Mouse (Mus musculus) layer of hippocampus, postnatal 10 days (tissue): ENCODE results near the gene Gck. TPM values are rescaled to one million over a fixed set of nuclear protein-coding genes. Genes with fewer than 3 reads are reported as not detected.

ENCODE experiments used
- DNase-seq, 2 experiments: peaks; one replicate each; pipeline ENCODE4 v3.0.0; 2021; ENCODE audit warnings: low spot score in 2 of 2
- total RNA-seq, 2 experiments: library from RNA; stranded (reverse); gene quantifications; 2 replicates each; pipeline ENCODE4 v1.2.3; 2021

Gene Gck
- total RNA-seq, 2 experiments from 2014 or later = 3.5 to 3.9 TPM

DNA sequence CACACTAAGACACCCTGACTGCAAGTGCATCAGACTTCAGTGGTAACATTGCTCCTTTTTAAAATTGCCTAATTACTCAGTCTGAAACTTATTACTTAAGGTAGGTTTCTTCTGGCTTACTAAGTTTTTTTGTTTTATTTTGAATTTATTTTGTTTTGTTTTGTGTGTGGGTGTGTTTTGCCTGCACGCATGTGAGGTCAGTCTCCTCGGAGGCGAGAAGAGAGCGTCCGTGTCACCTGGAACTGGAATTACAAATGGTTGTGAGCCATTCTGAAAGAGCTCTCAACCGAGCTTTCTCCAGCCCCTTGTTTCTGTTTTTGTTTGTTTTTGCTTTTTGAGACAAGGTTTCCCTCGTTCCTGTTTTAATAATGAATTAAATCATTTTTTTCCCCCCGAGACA lies 71.2 kb downstream of the Gck start:
- DNase-seq = no peak

DNA sequence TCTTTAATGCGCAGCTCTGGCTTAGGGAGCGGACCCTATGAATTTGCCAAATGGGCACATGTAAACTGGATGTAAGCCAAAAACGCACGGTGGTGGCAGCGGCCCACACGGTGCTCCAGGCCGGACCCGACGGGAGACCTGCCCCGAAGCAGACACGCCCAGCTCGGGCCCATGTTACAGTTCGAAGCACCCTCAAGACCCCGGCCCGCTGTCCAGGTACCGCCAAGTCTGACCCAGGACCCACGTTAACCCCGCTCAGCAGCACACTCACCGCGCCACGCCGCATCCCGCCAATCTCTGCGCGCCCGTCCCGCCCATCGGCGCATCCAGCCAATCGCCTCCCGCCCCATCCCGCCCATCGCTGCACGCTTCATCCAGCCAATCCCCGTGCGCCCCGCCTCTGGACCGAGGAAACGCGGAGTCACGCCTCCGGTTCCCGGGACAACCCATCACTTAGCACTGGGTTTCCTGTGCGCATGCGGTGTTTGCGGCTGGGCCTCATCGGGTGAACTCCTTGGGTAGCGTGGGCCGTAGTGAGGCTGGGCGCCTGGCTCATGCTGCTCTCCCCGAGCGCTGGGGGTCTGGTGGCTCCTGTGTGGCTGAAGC lies 71.9 kb downstream of the Gck start, which contains the start of gene Pold2:
Gene Pold2 (minus strand): TSS at position 372 of the 606 bp plus-strand sequence.
- DNase-seq = peak; percentile 95 to 97

DNA sequence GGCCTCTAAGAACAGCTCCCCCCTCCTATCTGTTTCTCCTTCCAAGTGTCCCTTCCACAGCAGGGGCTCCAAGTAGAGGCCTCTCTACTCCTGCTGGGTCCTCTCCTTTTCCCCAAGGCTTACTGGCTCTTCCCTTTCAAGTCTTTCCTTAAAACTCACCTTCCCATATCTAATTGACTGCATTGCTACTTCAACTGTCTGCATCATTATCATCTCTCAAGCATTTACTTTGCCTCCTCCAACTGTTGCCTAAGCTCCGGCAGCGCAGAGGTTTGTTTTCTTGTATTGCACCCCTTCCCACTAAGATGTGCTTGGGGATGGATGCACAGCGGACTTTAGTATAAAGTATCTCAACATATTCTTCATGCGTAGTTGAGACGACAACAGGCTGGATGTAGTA lies 72.5 kb downstream of the Gck start:
- no peak for DNase-seq

DNA sequence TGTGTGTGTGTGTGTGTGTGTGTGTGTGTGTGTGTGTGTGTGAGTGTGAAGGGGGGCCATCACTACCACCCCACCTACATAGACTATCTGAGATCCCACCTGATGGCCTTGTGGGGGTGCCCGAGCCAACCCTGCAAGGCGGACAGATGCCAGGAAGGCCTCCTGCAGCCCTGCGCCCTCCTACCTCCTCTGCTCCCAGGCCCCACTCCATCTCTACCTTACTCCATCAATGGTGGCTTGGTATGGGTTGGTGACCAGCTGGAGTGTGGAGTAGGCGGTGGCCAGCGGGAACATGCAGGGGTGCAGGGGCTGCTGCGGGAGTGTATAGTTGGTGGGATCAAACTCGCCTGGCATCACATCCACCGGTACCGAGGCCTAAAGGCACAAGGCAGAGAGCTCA lies 76.7 kb downstream of the Gck start:
- DNase-seq = no peak

DNA sequence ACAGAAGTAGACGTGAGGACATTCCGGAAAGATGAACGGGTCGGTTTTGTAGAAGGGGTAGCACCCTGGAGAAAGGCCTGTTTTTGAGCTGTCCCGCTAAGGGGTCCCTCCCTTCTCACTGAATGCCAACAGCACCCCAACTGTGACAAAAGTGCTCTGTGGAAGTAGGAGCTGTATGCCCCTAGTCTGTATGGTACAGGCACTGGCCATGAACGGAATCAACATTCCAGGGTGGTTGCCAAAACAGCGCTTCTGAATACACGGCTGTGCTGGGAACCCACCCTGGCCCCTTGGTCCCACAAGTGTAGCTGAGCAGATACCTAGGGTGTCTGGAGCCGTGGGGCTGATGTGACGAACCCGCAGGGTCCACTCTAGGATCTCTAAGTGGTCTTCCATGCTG lies 77.2 kb downstream of the Gck start:
- DNase-seq = no peak

DNA sequence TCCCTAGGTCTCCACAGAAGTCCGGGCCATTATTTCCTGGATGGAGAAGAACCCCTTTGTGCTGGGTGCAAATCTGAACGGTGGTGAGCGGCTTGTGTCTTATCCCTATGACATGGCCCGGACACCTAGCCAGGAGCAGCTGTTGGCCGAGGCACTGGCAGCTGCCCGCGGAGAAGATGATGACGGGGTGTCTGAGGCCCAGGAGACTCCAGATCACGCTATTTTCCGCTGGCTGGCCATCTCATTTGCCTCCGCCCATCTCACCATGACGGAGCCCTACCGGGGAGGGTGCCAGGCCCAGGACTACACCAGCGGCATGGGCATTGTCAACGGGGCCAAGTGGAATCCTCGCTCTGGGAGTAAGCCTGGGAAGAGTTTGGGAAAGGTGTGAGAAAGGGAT lies 79.8 kb downstream of the Gck start:
- DNase-seq = no peak

DNA sequence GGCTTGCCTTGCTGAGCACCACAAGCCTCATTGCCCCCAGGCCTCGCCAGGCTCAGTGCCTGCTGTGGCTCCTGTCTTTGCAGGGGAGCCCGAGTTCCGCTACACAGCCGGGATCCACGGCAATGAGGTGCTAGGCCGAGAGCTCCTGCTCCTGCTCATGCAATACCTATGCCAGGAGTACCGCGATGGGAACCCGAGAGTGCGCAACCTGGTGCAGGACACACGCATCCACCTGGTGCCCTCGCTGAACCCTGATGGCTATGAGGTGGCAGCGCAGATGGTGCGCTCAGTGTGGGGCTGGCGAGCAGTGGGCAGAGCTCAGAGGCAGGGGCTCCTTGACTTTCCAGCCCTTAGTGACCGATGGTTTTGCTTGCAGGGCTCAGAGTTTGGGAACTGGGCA lies 80.5 kb downstream of the Gck start:
- DNase-seq = no peak

DNA sequence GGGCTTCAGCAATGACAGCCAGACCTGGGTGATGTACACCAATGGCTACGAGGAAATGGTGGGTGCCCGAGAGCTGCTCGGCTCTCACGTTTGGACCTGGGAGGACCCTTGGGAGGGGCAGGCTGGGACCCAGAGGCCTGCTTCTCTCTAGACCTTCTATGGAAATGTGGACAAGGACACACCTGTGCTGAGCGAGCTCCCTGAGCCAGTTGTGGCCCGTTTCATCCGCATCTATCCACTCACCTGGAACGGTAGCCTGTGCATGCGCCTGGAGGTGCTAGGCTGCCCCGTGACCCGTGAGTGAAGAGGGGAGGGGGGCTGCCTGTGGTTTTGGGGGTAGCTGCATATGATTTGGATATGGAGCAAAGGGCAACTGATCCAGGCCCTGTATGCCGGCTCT lies 81.6 kb downstream of the Gck start:
- no peak for DNase-seq

DNA sequence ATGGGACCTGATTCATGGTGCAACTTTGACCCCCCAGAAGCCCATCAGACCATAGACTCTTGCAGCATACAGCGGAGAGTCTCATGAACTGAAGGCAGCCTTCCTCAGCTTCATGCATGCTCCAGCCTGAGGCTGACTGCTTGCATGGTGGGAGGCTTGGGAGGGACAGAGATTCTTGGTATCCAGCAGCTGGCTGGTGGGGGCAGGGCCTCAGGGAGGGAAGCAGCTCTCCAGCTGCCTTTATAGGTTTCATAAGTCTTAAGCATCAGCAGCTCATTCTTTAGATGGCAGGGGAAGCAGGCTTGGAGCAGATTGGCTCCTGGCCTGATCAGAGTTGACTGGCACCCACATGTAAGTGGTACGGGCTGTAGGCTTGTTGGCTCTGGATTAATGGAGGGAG lies 82.7 kb downstream of the Gck start:
- no peak for DNase-seq

DNA sequence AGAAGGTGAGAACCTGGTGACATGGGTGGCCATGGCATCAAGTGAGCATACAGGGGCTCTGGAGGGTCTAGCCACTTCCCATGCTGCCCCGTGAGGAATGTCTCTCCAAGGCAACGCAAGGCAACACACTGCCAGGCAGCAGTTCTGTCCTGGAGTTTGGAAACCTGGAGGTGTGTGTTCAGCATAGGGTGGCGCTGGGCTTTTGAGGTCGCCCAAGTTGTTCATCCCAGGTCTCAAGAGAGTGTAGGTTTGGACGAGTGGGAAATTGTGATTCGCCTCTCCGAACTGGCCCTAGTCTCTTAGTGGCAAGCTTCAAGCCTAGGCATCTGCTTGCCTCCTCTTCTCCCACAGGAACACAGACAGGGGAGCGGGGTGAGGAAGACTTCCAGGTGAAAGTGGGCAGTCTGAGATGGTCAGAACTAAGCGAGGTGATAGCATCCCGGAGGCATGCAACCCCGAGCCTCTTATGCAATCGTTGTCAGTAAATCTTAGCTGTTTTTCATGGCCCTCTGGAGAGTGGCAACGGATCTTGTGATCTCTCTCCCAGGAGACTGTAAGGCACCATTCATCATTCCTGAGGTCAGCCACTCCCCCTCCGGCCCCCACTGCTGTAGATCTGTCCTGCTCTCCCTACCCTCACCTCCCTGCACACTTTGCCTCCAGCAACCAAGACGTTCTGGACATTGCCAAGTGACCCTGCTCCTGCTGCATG lies 87.3 kb downstream of the Gck start:
- no peak for DNase-seq

DNA sequence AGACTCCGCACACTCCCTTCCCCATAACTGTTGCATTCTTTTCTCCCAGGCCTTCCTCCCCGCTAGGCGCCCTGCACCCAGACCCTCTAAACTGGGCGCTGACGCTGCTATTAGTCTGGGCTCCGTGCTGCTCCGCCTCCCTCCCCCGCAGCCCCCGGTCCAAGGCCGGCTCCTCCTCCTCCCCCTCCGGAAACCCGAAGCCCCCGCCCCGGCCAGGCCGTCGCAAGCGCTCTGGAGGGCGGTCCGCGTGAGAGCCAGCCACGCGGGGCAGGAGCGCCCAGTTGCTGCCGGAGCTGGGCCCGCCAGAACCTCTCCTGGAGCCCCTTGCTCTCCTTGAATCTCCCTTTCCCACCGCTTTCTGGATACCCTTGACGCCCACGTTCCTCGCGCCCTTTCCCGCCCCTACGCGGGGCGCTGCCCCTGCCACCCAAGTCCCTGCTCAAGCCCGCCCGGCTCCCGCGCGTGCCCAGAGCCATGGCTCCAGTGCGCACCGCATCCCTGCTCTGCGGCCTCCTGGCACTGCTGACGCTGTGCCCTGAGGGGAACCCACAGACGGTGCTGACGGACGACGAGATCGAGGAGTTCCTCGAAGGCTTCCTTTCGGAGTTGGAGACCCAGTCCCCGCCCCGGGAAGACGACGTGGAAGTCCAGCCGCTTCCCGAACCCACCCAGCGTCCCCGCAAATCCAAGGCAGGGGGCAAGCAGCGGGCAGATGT lies 88.0 kb downstream of the Gck start, which contains the start of gene Aebp1:
Gene Aebp1 (plus strand): TSS at position 270 of the 716 bp plus-strand sequence.
- peak; percentile 32 to 46 for DNase-seq

DNA sequence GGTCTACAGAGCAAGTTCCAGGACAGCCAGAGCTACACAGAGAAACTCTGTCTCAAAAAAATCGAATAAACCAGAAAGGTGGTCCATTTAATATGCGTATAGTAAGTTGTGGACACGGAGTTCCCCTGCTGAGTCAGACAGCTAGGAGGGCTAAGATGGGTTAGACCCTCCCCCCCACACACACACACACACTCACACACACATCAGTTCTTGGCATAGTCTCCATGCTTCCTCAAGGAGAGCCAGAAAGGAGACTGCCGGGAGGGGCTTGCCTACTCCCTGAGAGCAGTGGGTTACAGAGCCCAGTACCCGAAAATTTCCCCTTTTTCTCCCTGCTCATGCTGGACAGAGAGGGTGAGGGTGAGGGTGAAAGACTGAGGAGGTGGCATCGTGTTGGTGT lies 89.2 kb downstream of the Gck start:
- DNase-seq = no peak

DNA sequence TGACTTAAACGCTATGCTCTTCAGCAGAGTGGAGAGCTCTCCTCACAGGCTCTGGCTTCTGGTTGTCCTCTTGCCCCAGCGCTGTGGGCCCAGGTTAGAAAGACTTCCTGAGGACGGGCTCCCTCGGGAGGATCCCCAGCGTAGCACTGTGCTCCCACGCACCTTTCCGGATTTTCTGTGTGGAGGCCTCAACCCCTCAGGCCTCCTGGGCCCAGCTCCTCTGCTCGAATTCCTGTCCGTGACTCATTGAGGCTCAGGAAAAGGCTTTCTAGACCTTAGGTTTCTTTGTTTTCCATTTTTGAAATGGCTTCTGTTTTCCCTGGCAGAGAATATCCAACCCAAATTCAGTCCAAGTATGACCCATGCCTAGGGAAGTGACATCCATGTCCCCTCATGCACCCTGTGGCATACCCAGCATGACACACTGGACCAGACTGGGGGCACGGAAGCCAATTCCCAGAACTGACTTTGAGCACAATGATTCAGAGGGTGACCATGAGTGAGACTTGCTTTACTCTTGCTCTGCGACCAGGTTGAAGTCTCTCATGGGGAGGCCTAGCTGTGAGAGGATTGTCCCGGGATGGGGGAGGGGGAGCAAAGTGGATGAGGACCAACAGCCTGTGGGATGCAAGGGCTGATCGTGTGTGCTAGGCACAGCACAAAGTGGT lies 89.9 kb downstream of the Gck start:
- no peak for DNase-seq

DNA sequence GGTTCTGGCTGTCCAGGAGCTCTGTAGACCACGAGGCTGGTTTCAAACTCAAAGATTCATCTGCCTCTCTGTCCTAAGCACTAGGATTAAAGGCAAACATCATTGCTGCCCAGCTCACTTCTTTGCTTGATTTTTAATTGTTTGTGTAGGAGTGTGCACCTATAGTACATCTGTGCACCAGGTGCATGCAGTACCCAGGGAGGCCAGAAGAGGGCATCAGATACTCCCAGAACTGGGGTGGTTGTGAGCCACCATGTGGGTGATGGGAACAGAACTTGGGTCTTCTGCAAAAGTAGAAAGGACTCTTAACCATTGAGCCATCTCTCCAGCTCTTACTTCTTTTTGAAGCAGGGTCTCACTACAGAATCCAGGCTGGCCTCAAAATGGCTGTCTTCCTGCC lies 91.2 kb downstream of the Gck start:
- no peak for DNase-seq

DNA sequence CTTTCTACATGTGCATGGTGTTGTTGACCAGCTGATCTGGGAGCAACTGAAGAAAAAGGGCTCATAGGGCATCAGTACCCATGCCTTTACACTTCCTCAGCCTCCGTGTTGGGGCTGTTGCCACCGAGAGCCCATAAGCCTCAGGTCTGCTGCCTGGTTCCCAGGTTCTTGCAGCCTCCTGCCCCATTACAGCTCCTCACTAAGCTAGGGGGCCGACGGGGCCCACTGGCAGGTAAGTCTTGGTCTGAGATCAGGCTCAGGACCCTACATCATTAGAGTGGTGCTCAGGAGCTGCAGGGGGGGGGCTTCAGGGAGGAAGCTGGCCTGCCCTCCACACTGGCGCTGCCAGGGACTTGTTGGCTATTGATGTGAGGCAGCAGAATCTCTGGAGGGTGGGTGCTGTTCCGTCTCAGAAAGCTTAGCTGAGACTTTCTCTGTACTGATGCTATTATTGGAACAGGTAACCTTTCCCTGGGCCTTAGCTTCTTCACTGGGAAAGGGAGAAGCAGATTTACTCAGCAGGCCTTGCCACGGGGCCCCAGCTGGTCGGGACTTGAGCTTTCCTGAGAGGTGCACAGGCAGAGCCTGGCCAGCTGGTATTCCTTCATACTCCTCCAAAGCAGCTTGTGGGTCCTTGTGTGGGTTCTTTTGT lies 93.3 kb downstream of the Gck start:
- no peak for DNase-seq

DNA sequence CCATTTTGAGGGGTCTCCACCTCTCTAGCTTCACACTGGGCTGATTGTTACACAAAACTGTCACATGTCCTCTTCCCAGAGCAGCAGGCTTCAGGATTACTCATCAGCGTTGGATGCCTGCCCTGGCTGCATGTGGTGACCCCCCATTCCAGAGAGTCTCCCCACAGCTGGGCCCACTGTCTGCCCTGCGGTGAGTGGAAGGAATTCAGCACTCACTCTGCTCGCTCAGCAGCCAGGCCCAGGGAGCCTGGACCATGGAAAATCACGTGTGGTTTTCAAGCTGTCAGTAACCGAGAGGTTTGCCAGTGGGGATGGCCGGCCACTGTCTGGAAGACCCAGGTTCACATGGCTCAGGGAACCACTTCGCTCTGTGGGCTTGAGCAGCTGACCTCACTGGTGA lies 94.0 kb downstream of the Gck start:
- peak; percentile 53 to 60 for DNase-seq

DNA sequence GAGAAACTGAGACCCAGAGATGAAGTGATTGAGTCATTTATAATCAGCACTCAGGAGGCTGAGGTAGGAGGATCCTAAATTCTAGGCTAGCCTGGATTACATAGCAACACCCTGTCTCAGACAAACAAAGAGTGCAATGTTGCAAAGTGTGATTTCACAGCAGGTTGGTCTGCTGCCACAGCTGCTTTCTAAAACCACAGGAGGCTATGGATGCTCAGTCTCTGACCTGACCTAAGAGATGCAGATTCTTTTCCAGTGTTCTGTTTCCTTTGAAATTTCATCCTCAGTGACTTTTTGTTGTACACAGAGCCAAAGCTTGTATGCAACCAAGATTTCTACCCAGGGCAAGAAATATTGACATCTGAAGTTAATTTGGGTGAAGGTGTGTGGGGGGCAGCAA lies 94.4 kb downstream of the Gck start:
- no peak for DNase-seq

DNA sequence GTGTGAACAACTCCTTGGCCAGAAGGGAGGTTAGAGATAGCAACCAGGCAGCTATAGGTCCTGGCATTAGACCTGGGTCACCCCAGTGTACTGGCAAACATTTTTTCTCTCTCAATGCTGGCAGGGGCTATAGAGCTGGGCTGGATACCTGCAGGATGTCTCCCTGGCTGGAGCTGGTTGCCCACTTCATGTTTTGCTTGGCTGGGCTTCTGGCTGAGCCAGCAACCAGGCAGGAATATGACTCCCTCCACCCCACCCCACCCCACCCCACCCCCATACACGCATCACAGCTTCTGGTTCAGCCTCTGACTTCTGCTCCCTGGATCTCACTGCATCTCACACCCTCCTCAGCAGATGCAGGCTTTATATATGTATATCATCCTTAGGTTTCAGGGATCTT lies 97.6 kb downstream of the Gck start:
- DNase-seq = no peak

DNA sequence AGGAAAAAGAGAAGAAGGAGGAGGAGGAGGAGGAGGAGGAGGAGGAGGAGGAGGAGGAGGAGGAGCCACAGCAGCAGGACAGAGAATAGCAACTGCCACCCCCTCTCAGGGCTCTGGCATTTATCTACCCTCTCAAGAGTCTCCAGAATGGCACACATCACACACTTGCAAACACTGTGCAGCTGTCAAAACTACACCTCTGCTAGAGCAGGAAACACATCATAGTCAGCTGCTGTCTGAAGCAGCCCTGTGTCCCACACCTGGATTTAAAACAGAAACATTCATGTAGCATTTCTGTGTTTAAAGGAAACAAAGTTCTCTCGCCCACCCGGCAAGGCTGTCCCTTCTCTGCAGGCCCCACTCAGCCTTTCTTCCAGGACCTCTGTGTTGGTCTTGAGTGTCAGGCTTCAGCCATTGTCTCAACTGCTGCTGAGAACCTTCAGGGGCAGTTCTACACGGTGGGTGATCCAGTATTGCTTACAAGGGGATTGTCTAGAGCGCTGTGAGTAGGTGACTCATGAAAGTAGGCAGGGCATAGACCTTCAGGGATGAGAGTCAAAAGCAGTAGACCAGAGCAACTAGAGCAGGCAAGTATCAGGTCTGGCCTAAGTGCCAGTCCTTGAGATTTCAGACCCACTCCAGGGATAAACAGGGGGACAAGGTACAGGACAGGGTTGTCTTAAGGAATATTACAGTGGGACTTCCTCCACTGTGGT lies 98.7 kb downstream of the Gck start:
- DNase-seq = no peak
